ENCODE assay signal across 8 mouse cellular contexts in the genomic region with DNA sequence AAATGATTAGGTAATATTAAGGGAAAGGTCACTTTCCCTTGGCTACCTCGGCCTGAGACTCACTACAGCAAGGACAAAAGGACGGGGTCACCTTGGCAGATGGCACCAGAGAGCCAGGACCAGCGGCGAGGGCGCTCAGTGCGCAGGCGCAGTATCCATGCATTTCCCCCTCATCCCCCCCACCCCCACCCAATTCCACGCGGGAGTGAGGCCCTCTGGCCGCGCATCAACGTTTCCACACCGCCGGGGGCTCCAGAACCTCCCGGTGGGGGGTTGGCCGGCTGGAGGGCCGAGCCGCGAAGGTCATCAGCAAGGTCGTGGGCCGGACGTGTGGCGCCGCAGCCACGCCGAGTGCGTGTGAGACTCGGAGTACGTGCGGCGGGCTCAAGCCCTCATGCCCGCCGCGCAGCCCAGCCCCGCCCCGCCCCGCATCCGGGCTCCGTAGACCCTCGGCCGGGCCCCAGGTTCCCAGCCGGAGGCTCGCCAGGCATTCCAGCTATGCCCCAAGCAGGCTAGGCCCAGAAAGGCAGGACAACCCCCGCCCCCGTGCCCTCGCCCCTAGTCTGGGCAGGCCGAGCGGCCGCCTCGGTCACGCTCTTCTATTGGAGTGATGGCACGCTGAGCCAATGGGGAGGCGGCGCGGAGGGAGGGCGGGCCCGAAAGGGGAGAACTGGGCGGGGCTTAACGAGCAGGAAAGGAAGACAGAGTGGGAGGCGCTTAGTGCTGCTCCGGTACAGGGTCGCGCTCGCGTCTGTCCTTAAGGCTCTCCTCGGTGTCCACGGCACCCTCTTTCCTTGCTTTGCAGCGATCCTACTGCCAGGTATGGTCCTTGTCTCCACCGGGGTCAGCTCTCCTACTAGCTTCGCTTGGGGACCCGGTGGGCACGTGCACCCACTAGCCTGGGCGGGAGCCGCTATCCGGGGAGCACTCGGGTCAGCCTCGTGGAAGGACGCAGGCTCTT. TPM values are rescaled to one million over a fixed set of nuclear protein-coding genes. Genes with fewer than 3 reads are reported as not detected.
DNase-seq lines count a peak whose midpoint lies in the region; ATAC-seq and TF ChIP-seq lines count a peak whose summit lies in the region.

Eno1 (plus strand) TSS at position 201 of the 961 bp plus-strand sequence.

- peaks cover 38% of the 10 kb centered on the region for H3K4me1 ChIP-seq in forebrain, embryonic 15.5 days
- peaks cover 13% of the 10 kb centered on the region for H3K4me1 ChIP-seq in lung, adult 2 months (ENCODE audit: control insufficient read depth, insufficient read depth, low read length)
- H3K4me1 ChIP-seq in thymus, adult 2 months (replicated peaks; ENCODE audit: control insufficient read depth, insufficient read depth, low read length), result peaks cover 26% of the 10 kb centered on the region

- H3K9me3 ChIP-seq in forebrain, embryonic 15.5 days, result no peaks in the 10 kb centered on the region

- H3K4me2 ChIP-seq in forebrain, embryonic 15.5 days (replicated peaks), result peak within 1 kb of the TSS; percentile 75

- no peak for TF ChIP-seq CTCF in lung, adult 2 months (IDR thresholded peaks at IDR 0.05; ENCODE audit: insufficient read depth, low read length)
- peak; percentile 35; the same call in 1 of the 2 replicates for TF ChIP-seq CTCF in thymus, adult 2 months (IDR thresholded peaks at IDR 0.05; ENCODE audit: borderline replicate concordance, control insufficient read depth, extremely low read depth, insufficient read depth, low read length, poor library complexity)

- peak within 1 kb of the TSS; percentile 100 for H3K27ac ChIP-seq in forebrain, embryonic 15.5 days (replicated peaks)
- peak within 1 kb of the TSS; percentile 83 for H3K27ac ChIP-seq in thymus, adult 2 months (ENCODE audit: control insufficient read depth, insufficient read depth, low read length)

- no peaks in the 10 kb centered on the region for H3K27me3 ChIP-seq in forebrain, embryonic 15.5 days
- H3K27me3 ChIP-seq in thymus, adult 2 months (ENCODE audit: control insufficient read depth, insufficient read depth, low read length), result no peaks in the 10 kb centered on the region

- peak within 1 kb of the TSS; percentile 78 for H3K4me3 ChIP-seq in forebrain, embryonic 15.5 days
- H3K4me3 ChIP-seq in lung, adult 2 months (replicated peaks; ENCODE audit: extremely low read depth, low read depth, low read length), result peak within 1 kb of the TSS; percentile 76
- H3K4me3 ChIP-seq in thymus, adult 2 months (ENCODE audit: control insufficient read depth, insufficient read depth, low read length), result peak within 1 kb of the TSS; percentile 71

- DNase-seq in ES-CJ7 (ENCODE audit: low read depth, low spot score), result peak; percentile 98
- peak; percentile 96 for DNase-seq in cerebellum, adult 11 months
- DNase-seq in heart, postnatal 25 days (ENCODE audit: low spot score), result peak; percentile 91
- DNase-seq in layer of hippocampus, adult 18-20 months (ENCODE audit: low spot score in 2 of 2), result peak; percentile 91 to 98
- peak; percentile 95 for DNase-seq in lung, adult 2 months
- DNase-seq in thymus, adult 2 months, result peak; percentile 96

- TF ChIP-seq POLR2A in lung, adult 2 months (IDR thresholded peaks at IDR 0.05; ENCODE audit: borderline replicate concordance, extremely low read depth, low read depth, low read length), result peak; percentile 84; the same call in 1 of the 2 replicates
- TF ChIP-seq POLR2A in thymus, adult 2 months (IDR thresholded peaks at IDR 0.05; ENCODE audit: control insufficient read depth, extremely low read depth, insufficient read depth, low read length, poor library complexity), result peak; percentile 80

- ATAC-seq in forebrain, embryonic 15.5 days (replicated peaks), result peak; percentile 97
- peak; percentile 84 for ATAC-seq in neutrophil, adult 5-6 weeks (ENCODE audit: extremely low read depth, insufficient number of reproducible peaks, low FRiP score, poor library complexity, severe bottlenecking)

- peaks cover 10% of the 10 kb centered on the region for H3K36me3 ChIP-seq in forebrain, embryonic 15.5 days
- peaks cover 14% of the 10 kb centered on the region for H3K36me3 ChIP-seq in thymus, adult 2 months (ENCODE audit: control insufficient read depth, insufficient read depth, low read length)

- under 1% methylated on average over 77 of the region's 78 CpGs for WGBS in forebrain, embryonic 15.5 days
- WGBS in lung, adult 2 months, result under 1% methylated on average over 78 of the region's 78 CpGs
- WGBS in thymus, adult 2 months, result 1% methylated on average over 78 of the region's 78 CpGs

- peak within 1 kb of the TSS; percentile 88 for H3K9ac ChIP-seq in forebrain, embryonic 15.5 days (replicated peaks)

- intact Hi-C loops in heart, postnatal 25 days (cut with DNase I), result no loop called here

RNA-seq across cellular contexts. Expression of gene Eno1, which starts in this region (rescaled TPM):
- polyA plus RNA-seq in forebrain, embryonic 15.5 days (2015; fragmentation: Nextera tagmentation; extraction: Ambion mirVana), result 953 and 957 TPM in 2 replicates
- 100 to 1,000 TPM; 119 to 136 TPM for total RNA-seq in heart, postnatal 25 days (2021)
- 100 to 1,000 TPM; 421 to 451 TPM for total RNA-seq in layer of hippocampus, adult 18-20 months (2021)
- polyA plus RNA-seq in lung, adult 2 months (2012; rRNA removed), result 90.4 and 220 TPM in 2 replicates
- 334 and 375 TPM in 2 replicates for total RNA-seq in neutrophil, adult 5-6 weeks (2017)
- 296 and 344 TPM in 2 replicates for polyA plus RNA-seq in thymus, adult 2 months (2012; rRNA removed)

Comparison
In these comparisons a context has a peak if more than half of its experiments do, and no peak if none do; other contexts are left out.
1. Peak in every context shown above with its lines: DNase-seq, ATAC-seq, H3K4me3 ChIP-seq and H3K27ac ChIP-seq.